Mouse (Mus musculus): ENCODE results near the gene Taf6l. TPM values are rescaled to one million over a fixed set of nuclear protein-coding genes. Genes with fewer than 3 reads are reported as not detected.

Taf6l gene
- polyA plus RNA-seq, 1 experiment from 2014 or later, result 28.5 TPM

DNA sequence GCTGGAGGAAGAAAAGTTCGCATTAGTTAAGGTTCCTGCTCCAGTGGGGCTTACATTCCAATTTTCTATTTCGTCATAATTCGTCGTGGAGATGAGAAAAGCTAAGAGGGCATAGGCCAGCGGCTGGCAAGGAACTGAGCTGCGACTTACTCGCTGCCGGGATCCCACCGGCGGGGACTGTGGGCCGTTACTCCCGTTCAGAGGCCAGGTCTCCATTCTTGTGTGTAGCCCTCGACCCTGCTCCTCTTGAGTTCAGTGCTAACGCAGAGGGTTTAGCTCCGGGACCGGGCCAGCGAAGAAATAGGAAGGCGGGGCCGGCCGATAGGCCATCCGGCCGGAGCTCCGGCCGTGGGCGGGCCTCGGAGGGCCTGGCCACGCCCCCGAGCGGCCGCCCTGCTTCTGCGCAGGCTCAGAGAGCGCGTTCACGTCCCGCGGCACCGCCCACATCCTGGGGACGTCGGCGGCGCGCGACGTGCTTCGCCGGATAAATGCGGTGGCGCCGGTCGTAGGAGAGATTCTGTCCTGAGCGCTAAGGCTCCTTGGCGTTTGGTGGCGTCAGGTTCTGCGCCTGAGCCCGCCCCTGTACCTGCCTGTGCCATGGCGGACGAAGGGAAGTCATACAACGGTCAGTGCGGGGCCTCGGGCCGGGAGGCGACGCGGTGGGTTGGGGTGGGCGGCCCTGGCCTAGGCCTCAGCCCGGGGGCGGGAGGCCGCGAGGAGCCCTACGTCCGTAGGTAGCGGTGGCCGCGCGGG is 29.4 kb downstream of the Taf6l start, which contains the start of gene Nxf1:
Gene Nxf1, plus strand, starts transcription at position 439 of the 753 bp plus-strand sequence.
- peak; percentile 97 for ATAC-seq (ENCODE audit: low FRiP score)
- H3K27ac ChIP-seq (replicated peaks), result peak within 1 kb of the TSS; percentile 89
- peaks cover 30% of the 10 kb centered on the region for H3K36me3 ChIP-seq
- H3K27me3 ChIP-seq (replicated peaks), result no peaks in the 10 kb centered on the region
- H3K4me3 ChIP-seq (replicated peaks), result peak within 1 kb of the TSS; percentile 99
- H3K9me3 ChIP-seq (replicated peaks), result no peaks in the 10 kb centered on the region
- WGBS, result under 1% methylated on average over 74 of the region's 75 CpGs
- H3K4me1 ChIP-seq, result peaks cover 34% of the 10 kb centered on the region
- peak within 1 kb of the TSS; percentile 98 for H3K9ac ChIP-seq (replicated peaks)
- peak within 1 kb of the TSS; percentile 75 for H3K4me2 ChIP-seq

- Histone ChIP-seq H3K36me3 (peaks cover 40% of the 10 kb centered on the region), H3K4me3 (replicated peaks) (peak overlapping the region; percentile 99; the same call in 1 of the 2 replicates), H3K9ac (replicated peaks) (no peak overlapping the region), H3K27me3 (replicated peaks) (no peaks in the 10 kb centered on the region), H3K4me2 (peak overlapping the region; percentile 75), H3K27ac (replicated peaks) (no peak overlapping the region), H3K9me3 (replicated peaks) (no peaks in the 10 kb centered on the region), H3K4me1 (peaks cover 34% of the 10 kb centered on the region)
- ATAC-seq (ENCODE audit: low FRiP score), result no peak
- 81% methylated on average over 3 of the region's 3 CpGs for WGBS
Measured at GRCm38 (mm10) chr19:8755652-8756051, 30.6 kb downstream of the Taf6l start.

- Histone ChIP-seq H3K36me3 (peaks cover 84% of the 10 kb centered on the region), H3K9me3 (replicated peaks) (no peaks in the 10 kb centered on the region)
Measured at GRCm38 (mm10) chr19:8747368-8747767, 38.8 kb downstream of the Taf6l start.

DNA sequence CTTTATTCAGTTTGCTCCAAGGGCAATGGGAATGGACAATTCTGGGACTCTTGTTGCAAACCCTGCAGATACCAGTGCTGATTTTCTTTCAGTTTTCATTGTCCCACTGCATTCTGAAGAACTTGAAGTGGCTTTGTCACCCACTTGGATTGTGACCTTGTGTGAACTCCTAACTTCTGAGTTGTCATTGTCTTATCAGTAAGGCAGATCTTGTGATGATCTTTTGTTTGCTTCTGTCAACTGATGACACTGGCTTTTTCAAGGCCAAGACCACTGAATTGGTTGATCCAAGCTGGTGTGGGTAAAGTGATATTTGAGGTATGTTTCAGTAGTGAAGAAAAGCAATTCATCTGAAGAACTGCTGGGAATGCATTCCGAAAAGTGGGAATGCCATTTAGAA is 40.8 kb downstream of the Taf6l start:
- H3K27me3 ChIP-seq (replicated peaks), result no peaks in the 10 kb centered on the region
- peaks cover 26% of the 10 kb centered on the region for H3K4me1 ChIP-seq
- 95% methylated on average over 1 of the region's 1 CpGs for WGBS

More at GRCm38 (mm10) chr19:8747368-8747767, 38.8 kb downstream of the Taf6l start:
- Histone ChIP-seq H3K9ac (replicated peaks) (no peak overlapping the region), H3K27me3 (replicated peaks) (no peaks in the 10 kb centered on the region), H3K4me3 (replicated peaks) (no peak overlapping the region), H3K27ac (replicated peaks) (no peak overlapping the region), H3K4me1 (peaks cover 14% of the 10 kb centered on the region), H3K4me2 (no peak overlapping the region)
- WGBS, result 77% methylated on average over 2 of the region's 2 CpGs
- ATAC-seq (ENCODE audit: low FRiP score), result no peak

DNA sequence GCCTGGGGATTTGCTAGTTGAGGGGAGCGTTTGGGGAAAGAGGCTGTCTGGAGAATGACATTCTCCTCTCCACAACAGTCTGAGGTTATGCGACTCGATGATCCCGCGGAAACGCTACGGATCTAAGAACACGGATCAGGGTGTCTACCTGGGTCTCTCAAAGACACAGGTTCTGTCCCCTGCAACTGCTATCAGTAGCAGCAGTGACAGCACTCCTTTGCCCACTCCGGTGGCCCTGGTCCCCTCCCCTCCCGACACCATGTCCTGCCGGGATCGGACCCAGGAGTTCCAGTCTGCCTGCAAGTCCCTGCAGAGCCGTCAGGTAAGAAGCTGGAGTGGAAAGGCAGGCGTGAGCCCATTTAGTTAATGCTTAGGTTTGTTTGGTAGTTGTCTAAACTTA is 44.0 kb downstream of the Taf6l start:
- peaks cover 56% of the 10 kb centered on the region for H3K36me3 ChIP-seq
- H3K4me3 ChIP-seq (replicated peaks), result peak overlapping the region; percentile 74
- ATAC-seq (ENCODE audit: low FRiP score), result no peak
- H3K27ac ChIP-seq (replicated peaks), result peak overlapping the region; percentile 97
- H3K9ac ChIP-seq (replicated peaks), result peak overlapping the region; percentile 66
- peak overlapping the region; percentile 96 for H3K4me2 ChIP-seq
- H3K9me3 ChIP-seq (replicated peaks), result no peaks in the 10 kb centered on the region
- peaks cover 32% of the 10 kb centered on the region for H3K4me1 ChIP-seq
- H3K27me3 ChIP-seq (replicated peaks), result no peaks in the 10 kb centered on the region
- 21% methylated on average over 14 of the region's 14 CpGs for WGBS

More for the DNA sequence above, 40.8 kb downstream of the Taf6l start:
- no peak for ATAC-seq (ENCODE audit: low FRiP score)
- Histone ChIP-seq H3K4me2 (no peak overlapping the region), H3K9ac (replicated peaks) (no peak overlapping the region), H3K9me3 (replicated peaks) (no peaks in the 10 kb centered on the region), H3K36me3 (peaks cover 66% of the 10 kb centered on the region), H3K27ac (replicated peaks) (no peak overlapping the region), H3K4me3 (replicated peaks) (no peak overlapping the region)

DNA sequence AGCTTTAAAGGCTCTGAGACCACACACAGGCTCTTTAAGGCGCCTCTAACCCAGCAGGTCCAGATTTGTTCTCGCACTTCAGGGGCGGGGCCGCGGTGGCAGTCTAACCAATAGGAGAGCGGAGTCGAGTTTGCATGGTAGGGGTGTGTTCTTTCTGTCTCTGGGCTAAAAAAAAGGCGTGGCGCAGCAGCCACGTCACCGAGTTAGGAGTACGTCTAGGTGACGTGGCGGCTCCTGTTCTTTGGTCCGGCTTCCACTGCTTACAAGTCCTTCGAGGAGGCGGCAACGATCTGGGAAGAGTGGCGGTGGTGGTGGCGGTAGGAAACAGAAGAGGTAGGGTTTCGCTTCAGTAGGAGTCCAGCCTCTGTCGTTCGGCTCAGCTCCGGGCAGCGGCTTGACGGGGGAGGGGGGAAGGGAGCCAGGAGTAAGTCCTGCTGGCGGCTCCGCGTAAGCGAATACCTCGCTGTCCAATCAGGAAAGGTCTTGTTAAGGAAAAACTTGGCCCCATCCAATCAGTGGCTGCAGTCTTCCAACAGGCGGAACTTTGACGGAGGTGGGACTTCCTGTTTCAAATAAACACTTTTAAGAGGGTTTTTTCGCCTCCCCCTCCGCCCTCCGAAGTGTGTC is 44.9 kb downstream of the Taf6l start, which contains the start of gene Stx5a:
Gene Stx5a, plus strand, starts transcription at position 171 of the 627 bp plus-strand sequence.
- Histone ChIP-seq H3K9ac (replicated peaks) (peak within 1 kb of the TSS; percentile 66), H3K4me3 (replicated peaks) (peak within 1 kb of the TSS; percentile 74), H3K4me1 (peaks cover 40% of the 10 kb centered on the region), H3K36me3 (peaks cover 48% of the 10 kb centered on the region), H3K27me3 (replicated peaks) (no peaks in the 10 kb centered on the region), H3K27ac (replicated peaks) (peak within 1 kb of the TSS; percentile 97), H3K4me2 (peak within 1 kb of the TSS; percentile 96), H3K9me3 (replicated peaks) (no peaks in the 10 kb centered on the region)
- ATAC-seq (ENCODE audit: low FRiP score), result peak; percentile 97
- under 1% methylated on average over 36 of the region's 36 CpGs for WGBS

DNA sequence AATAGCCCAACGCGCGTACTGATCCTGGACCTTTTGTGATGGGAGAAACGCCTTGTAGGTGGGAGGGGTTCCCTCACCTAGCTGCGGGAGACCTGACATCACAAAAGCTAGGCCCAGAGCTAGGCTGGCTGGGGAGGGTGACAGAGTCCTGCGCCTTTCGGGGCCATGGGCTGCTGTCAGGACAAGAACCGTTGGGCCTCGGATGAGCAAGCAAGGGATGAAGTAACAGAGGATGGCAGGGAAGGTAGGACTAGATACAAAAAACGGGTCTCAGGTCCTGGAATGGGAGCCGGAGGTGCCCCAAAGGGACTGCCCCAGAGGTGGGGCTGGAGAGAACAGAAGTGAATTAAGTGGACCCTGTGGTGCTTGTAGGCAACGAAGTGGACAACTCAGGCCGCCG is 45.6 kb downstream of the Taf6l start, which contains the start of gene 1700092M07Rik:
Gene 1700092M07Rik, plus strand, starts transcription at position 116 of the 400 bp plus-strand sequence.
- no peaks in the 10 kb centered on the region for H3K9me3 ChIP-seq (replicated peaks)
- peak within 1 kb of the TSS; percentile 74 for H3K4me3 ChIP-seq (replicated peaks)
- H3K4me2 ChIP-seq, result peak within 1 kb of the TSS; percentile 96
- peaks cover 41% of the 10 kb centered on the region for H3K36me3 ChIP-seq
- H3K4me1 ChIP-seq, result peaks cover 44% of the 10 kb centered on the region
- H3K27ac ChIP-seq (replicated peaks), result peak within 1 kb of the TSS; percentile 97
- H3K9ac ChIP-seq (replicated peaks), result peak within 1 kb of the TSS; percentile 66
- 68% methylated on average over 14 of the region's 14 CpGs for whole genome bisulfite sequencing
- no peak; the same call in 1 of the 2 replicates for ATAC-seq (ENCODE audit: low FRiP score)
- H3K27me3 ChIP-seq (replicated peaks), result no peaks in the 10 kb centered on the region

- Histone ChIP-seq H3K9me3 (replicated peaks) (no peaks in the 10 kb centered on the region), H3K27ac (replicated peaks) (no peak overlapping the region), H3K4me1 (peaks cover 50% of the 10 kb centered on the region), H3K4me3 (replicated peaks) (no peak overlapping the region), H3K9ac (replicated peaks) (no peak overlapping the region), H3K27me3 (replicated peaks) (no peaks in the 10 kb centered on the region), H3K4me2 (no peak overlapping the region), H3K36me3 (peaks cover 33% of the 10 kb centered on the region)
- ATAC-seq (ENCODE audit: low FRiP score), result no peak
- 91% methylated on average over 6 of the region's 6 CpGs for WGBS
Measured at GRCm38 (mm10) chr19:8739646-8740045, 46.6 kb downstream of the Taf6l start.

- 94% methylated on average over 7 of the region's 7 CpGs for WGBS
- H3K9me3 ChIP-seq (replicated peaks), result no peaks in the 10 kb centered on the region
- no peak overlapping the region for H3K4me2 ChIP-seq
- H3K27ac ChIP-seq (replicated peaks), result no peak overlapping the region
- H3K27me3 ChIP-seq (replicated peaks), result no peaks in the 10 kb centered on the region
- no peak overlapping the region for H3K4me3 ChIP-seq (replicated peaks)
- peaks cover 50% of the 10 kb centered on the region for H3K4me1 ChIP-seq
- H3K9ac ChIP-seq (replicated peaks), result no peak overlapping the region
- H3K36me3 ChIP-seq, result peaks cover 30% of the 10 kb centered on the region
- no peak for ATAC-seq (ENCODE audit: low FRiP score)
Measured at GRCm38 (mm10) chr19:8738911-8739310, 47.3 kb downstream of the Taf6l start.

DNA sequence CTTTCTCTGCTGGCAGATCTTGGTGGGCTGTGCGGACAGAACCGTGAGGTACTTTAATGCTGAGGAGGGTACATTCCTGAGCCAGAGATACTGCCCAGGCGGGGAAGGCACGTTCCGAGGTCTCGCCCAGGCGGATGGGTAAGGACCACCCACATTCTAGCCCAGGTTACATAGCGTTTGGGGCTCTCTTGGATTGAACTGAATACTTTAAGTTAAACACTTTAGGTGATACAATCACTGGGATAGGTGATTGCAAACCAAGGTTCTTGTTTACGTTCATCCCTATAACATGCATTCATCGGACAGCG is 50.1 kb downstream of the Taf6l start:
- Histone ChIP-seq H3K27me3 (replicated peaks) (no peaks in the 10 kb centered on the region), H3K4me3 (replicated peaks) (peak overlapping the region; percentile 77), H3K27ac (replicated peaks) (peak overlapping the region; percentile 86), H3K9me3 (replicated peaks) (no peaks in the 10 kb centered on the region), H3K4me1 (peaks cover 31% of the 10 kb centered on the region), H3K4me2 (peak overlapping the region; percentile 84), H3K9ac (replicated peaks) (peak overlapping the region; percentile 85), H3K36me3 (peaks cover 23% of the 10 kb centered on the region)
- 2% methylated on average over 11 of the region's 11 CpGs for WGBS
- ATAC-seq (ENCODE audit: low FRiP score), result 0 out of 2 replicates have a peak, but pooled peaks have one; percentile 30

- Histone ChIP-seq H3K4me1 (peaks cover 26% of the 10 kb centered on the region), H3K9ac (replicated peaks) (peak within 1 kb of the TSS; percentile 85), H3K27me3 (replicated peaks) (no peaks in the 10 kb centered on the region), H3K9me3 (replicated peaks) (no peaks in the 10 kb centered on the region), H3K27ac (replicated peaks) (peak within 1 kb of the TSS; percentile 86), H3K4me3 (replicated peaks) (peak within 1 kb of the TSS; percentile 77), H3K36me3 (peaks cover 23% of the 10 kb centered on the region), H3K4me2 (peak within 1 kb of the TSS; percentile 84)
- ATAC-seq (ENCODE audit: low FRiP score), result peak; percentile 94
- under 1% methylated on average over 32 of the region's 32 CpGs for WGBS
Measured at GRCm38 (mm10) chr19:8735389-8736159, 50.6 kb downstream of the Taf6l start, which contains the start of gene Wdr74. Gene Wdr74 (plus strand): TSS chr19:8735827.
